Mouse (Mus musculus) E14TG2a.4 (cell line): ENCODE measurements around the gene Brpf1.

ENCODE experiments used
- H3K27me3 ChIP-seq: 2 replicates; pipeline ENCODE4 v1.6.1; 2014; ENCODE audit warnings: low read length, control low read depth; ENCODE audit not compliant: insufficient read depth
- H3K36me3 ChIP-seq: 2 replicates; pipeline ENCODE4 v1.6.1; 2014; ENCODE audit warnings: low read length, control low read depth; ENCODE audit not compliant: insufficient read depth
- H3K4me1 ChIP-seq: replicated peaks from 2 replicates; pipeline ENCODE4 v1.6.1; 2014; ENCODE audit warnings: low read depth, low read length, control low read depth
- H3K4me3 ChIP-seq: replicated peaks from 2 replicates; pipeline ENCODE4 v1.5.1; 2014; ENCODE audit warnings: mild to moderate bottlenecking, low read length
- H3K9me3 ChIP-seq: 2 replicates; pipeline ENCODE4 v1.6.1; 2014; ENCODE audit warnings: low read length, control low read depth
- CTCF ChIP-seq: conservative IDR thresholded peaks from 2 replicates; pipeline ENCODE4 v1.5.1; 2014; ENCODE audit warnings: low read length
- NANOG ChIP-seq: IDR thresholded peaks from 2 replicates; pipeline ENCODE4 v1.6.1; 2014; ENCODE audit warnings: borderline replicate concordance, low read length, mixed read lengths
- POU5F1 ChIP-seq: IDR thresholded peaks from 2 replicates; pipeline ENCODE4 v1.6.1; 2014; ENCODE audit warnings: low read length, borderline replicate concordance

The Brpf1 gene

DNA sequence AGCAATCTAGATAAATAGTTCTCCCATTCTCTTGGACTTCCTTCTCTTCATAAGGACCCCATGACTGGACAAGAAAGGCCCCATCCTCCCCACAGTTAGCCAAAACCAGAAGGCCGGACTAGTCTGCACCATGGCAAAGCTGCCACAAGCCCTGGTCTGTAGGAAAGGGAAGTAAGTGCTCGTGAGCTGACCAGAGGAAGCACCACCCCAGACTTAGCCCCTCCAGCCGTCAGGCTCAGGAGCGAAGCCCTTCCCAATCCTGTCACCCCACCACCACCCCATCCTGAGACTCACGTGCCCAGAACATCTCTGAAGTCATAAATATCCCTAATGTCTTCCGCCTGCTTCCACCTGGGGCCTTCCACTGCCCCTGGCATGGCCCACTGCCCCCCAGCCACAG lies 34.6 kb downstream of the Brpf1 start:
- Histone ChIP-seq H3K4me3 (no peak overlapping the region), H3K27me3 (peaks cover 7% of the 10 kb centered on the region; the same call in 1 of the 2 replicates), H3K36me3 (no peaks in the 10 kb centered on the region; the same call in 1 of the 2 replicates), H3K9me3 (no peaks in the 10 kb centered on the region), H3K4me1 (peaks cover 40% of the 10 kb centered on the region)
- no peak for TF ChIP-seq NANOG
- TF ChIP-seq CTCF: no peak
- TF ChIP-seq POU5F1: no peak

DNA sequence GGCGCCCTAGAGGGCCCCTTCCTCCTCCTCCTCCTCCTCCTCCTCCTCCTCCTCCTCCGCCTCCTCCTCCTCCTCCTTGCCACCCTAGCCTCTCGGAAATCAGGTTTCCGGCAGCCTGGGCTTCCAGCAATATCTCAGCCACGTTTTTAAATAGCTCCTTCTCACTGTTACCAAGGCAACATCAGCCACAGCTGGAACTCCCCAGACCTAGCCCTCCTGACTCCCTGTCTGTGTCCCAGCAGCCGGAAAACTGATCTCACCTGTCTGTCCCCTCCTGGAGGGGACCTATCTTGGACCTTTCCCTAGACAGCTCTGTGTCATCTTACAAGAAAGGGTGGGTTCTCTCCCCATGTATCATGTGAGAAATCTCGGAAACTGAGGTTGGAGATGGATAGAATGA lies 35.4 kb downstream of the Brpf1 start:
- Histone ChIP-seq H3K4me1 (peaks cover 45% of the 10 kb centered on the region), H3K36me3 (no peaks in the 10 kb centered on the region; the same call in 1 of the 2 replicates), H3K4me3 (no peak overlapping the region), H3K9me3 (no peaks in the 10 kb centered on the region), H3K27me3 (peaks cover 7% of the 10 kb centered on the region; the same call in 1 of the 2 replicates)
- TF ChIP-seq NANOG (no peak), CTCF (no peak), POU5F1 (no peak)

DNA sequence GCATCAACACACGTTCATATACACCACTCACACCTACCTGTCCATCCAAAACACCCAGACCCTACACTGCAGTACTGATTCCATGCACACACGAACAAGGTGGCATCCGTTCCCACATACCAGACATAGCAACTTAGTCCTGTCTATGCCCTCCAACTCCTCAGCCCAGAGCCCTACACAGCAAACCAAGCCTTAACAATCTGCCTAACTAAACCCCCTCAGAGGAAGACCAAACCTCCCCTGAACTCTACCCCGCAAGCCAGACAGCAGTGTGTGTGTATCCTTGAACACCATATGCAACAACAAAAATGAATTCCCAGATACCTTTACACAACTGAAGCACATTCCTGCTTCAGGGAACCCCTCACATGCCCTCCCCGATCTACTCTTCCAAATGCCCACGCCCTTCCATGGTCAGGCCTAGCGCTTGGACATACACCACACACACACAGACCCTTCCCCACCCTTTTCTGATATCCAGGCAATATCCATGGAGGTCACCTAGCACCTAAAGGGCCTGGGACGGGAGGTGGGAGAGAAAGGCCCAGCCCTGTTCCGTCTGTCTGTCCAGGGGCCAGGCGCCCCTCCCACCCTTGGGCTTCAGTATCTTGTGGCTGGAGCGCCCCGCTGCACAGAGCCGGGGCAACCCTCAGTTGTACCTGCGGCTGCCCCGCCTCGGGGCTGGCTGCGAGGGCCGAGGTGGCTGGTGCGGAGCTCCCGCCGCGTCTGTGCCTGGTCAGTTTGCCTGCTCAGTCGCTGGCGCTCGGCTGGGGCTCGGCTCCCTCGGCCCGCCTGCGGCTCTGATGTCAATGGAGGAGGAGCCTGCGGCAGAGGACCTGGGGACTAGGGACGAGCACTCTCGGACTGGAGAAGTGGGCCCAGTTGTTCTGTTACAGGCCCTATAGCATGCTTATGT lies 36.5 kb downstream of the Brpf1 start, which contains the start of gene Camk1:
Camk1 (minus strand) TSS at position 808 of the 916 bp plus-strand sequence.
- Histone ChIP-seq H3K27me3 (peaks cover 7% of the 10 kb centered on the region; the same call in 1 of the 2 replicates), H3K9me3 (no peaks in the 10 kb centered on the region), H3K36me3 (no peaks in the 10 kb centered on the region), H3K4me3 (peak within 1 kb of the TSS; percentile 79), H3K4me1 (peaks cover 45% of the 10 kb centered on the region)
- TF ChIP-seq POU5F1: no peak
- TF ChIP-seq NANOG: no peak
- TF ChIP-seq CTCF: no peak

DNA sequence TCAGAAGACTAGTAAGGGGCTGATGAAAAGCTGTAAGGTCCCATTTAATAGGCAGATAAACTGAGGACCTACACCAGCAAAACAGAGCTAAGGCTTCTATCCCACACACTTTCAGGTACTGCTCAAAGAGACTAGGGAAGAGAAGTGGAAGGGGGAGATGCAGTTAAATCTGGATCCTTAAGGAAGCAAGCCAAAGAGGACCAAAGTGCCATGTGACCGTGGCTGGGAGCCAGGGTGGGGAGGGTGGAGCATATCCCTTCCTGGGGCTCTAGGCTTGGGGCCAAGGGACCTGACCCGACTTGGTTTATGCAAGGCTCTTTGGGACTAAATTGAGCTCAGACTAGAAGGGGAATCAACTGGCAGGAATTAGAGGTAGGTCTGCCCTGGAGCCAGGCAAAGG lies 37.4 kb downstream of the Brpf1 start:
- no peaks in the 10 kb centered on the region for H3K9me3 ChIP-seq
- no peaks in the 10 kb centered on the region for H3K36me3 ChIP-seq
- peaks cover 41% of the 10 kb centered on the region for H3K4me1 ChIP-seq
- H3K27me3 ChIP-seq: peaks cover 7% of the 10 kb centered on the region; the same call in 1 of the 2 replicates
- peak overlapping the region; percentile 79; the same call in 1 of the 2 replicates for H3K4me3 ChIP-seq
- TF ChIP-seq POU5F1 (no peak), CTCF (no peak)

DNA sequence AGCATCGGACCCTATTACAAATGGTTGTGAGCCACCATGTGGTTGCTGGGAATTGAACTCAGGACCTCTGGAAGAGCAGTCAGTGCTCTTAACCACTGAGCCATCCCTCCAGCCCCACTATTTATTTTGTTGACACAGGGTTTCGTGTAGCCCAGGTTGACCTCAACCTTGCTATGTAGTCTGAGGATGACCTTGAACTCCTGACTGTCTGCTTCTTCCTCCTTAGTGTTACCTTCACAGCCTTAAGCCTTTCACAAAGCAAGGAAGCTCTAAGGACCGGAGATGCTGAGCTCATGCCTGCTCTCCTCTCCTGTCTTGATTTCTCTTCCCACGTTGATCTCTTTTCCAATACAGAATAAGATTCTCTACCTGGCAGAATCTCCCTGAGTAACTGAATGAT lies 40.0 kb downstream of the Brpf1 start:
- Histone ChIP-seq H3K4me1 (peaks cover 52% of the 10 kb centered on the region), H3K4me3 (no peak overlapping the region), H3K27me3 (peaks cover 7% of the 10 kb centered on the region; the same call in 1 of the 2 replicates), H3K9me3 (no peaks in the 10 kb centered on the region), H3K36me3 (no peaks in the 10 kb centered on the region)
- TF ChIP-seq NANOG (no peak), CTCF (no peak), POU5F1 (no peak)

DNA sequence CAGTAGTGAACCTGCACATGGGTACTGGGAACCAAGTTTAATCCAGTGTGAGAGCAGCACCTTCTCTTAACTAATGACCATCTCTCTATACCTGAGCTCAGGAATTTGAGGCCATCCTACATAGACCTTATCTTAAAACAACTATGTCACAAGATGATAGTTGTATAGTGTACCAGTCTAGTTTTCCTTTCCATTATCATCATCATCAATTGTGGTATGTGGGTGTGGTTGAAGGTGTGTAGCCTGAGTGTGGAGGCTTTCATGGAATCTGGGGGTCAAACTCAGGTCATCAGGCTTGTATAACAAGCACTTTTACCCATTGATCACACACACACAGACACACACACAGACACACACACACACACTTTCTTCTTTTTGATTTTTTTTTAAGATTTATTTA lies 43.6 kb downstream of the Brpf1 start:
- Histone ChIP-seq H3K4me1 (peaks cover 38% of the 10 kb centered on the region), H3K4me3 (no peak overlapping the region)
- TF ChIP-seq CTCF: no peak
- no peak for TF ChIP-seq NANOG
- no peak for TF ChIP-seq POU5F1

DNA sequence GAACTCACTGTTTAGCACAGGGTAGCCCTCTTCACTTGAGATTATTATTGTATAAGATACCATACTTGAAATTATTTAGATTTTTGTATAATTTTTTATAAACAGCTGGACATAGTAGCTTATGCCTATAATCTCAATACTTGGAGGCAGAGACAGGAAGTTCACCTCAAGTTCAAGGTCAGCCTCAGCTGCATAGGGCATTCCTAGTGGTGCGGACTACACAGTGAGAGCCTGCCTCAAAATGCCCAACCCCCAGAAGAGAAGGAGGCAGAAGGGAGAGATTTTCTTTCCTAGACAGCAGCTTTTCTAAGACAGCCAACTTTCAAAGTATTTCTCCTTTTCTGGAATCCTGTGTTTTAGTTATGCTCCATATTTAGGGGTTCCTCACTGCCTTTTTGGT lies 44.2 kb downstream of the Brpf1 start:
- Histone ChIP-seq H3K4me3 (no peak overlapping the region), H3K4me1 (peaks cover 42% of the 10 kb centered on the region), H3K9me3 (no peaks in the 10 kb centered on the region), H3K27me3 (no peaks in the 10 kb centered on the region), H3K36me3 (no peaks in the 10 kb centered on the region)
- TF ChIP-seq CTCF: no peak

More for the DNA sequence above, 43.6 kb downstream of the Brpf1 start:
- H3K9me3 ChIP-seq: no peaks in the 10 kb centered on the region
- H3K27me3 ChIP-seq: no peaks in the 10 kb centered on the region
- H3K36me3 ChIP-seq: no peaks in the 10 kb centered on the region

DNA sequence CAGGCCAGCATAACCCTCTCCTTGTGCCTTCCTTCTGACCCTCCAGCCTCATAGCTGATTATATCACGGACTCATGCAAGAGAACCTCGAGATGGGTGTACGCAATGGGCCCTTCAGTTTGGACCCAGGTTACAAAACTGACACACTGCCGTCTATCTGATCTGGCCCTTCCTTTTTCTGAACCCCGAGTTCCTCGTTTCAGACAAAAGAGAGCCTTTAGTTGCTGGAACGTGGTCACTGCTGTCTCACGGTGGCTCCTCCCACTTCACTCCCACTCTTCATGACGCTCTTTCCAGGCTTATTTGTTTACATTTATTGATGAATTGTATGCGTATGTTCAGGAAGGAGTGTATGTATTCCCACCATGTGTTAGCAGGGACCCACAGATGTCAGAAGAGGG lies 44.7 kb downstream of the Brpf1 start:
- Histone ChIP-seq H3K4me3 (no peak overlapping the region), H3K9me3 (no peaks in the 10 kb centered on the region), H3K27me3 (no peaks in the 10 kb centered on the region), H3K36me3 (no peaks in the 10 kb centered on the region), H3K4me1 (peaks cover 41% of the 10 kb centered on the region)
- TF ChIP-seq POU5F1: no peak
- no peak for TF ChIP-seq CTCF
- TF ChIP-seq NANOG: no peak
